Mouse (Mus musculus): ENCODE data around the gene Dgka.

- TF ChIP-seq POLR2A (IDR thresholded peaks at IDR 0.05; ENCODE audit: low read depth, low read length) (no peak), CTCF (IDR thresholded peaks at IDR 0.05; ENCODE audit: borderline replicate concordance, insufficient read depth, low read length) (no peak)
These were observed 39.4 kb downstream of the Dgka start for GRCm38 (mm10) chr10:128705317-128705693.
